Mouse (Mus musculus): ENCODE measurements around the gene Gm44973. TPM values are rescaled to one million over a fixed set of nuclear protein-coding genes. Genes with fewer than 3 reads are reported as not detected.
A peak's percentile ranks its signal among the peaks of the same experiment; 100 is the strongest.
"Not testable (repeated sequence)": the region's sequence is repeated elsewhere in the genome, so short reads cannot be mapped to it uniquely, and the experiment has no call there.

Gm44973 gene
- 1 to 10 TPM in 1 of 4 experiments, not detected in 3; 1.5 TPM for total RNA-seq (2022)

DNA sequence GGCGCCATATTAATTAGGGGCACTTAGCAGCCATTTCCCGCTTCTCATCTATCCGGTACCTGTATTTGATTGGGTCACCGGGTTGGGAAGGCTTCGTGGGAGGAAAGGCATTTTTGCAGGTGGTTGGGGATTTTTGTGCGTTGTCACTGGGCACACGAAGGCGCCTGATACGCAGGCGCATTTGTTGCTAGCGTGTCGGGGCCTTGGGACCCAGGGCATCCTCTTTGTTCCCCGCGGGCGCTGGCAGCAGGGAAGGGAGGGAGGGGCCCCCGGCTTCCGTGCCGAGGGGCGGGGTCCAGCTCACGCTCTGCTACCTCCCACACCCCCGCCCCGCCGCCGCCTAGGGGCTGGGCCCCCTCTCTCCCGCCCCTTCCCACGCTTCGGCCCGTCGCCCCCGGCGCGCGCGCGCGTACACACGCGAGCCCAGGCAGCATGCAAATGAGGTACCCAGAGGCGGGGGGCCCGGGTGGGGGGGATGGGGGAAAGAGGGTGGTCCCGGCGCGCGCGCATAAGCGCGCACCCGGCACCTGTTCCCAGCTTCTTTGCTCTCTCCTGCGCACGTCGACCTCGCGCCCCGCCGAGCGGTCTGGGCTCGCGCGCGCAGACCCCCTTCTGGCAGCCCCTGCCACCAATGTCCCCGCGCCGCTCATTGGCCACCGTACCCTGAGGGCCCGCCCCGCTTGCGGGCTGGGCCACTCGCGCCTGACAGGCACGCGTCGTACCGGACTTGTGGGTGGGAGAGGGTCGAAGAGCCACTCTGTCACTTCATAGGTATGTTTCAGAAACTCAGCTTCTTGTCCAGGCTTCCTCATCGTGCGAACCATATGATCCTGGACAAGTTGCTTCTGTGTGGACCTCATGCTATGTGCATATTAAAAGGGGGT, at the start of gene Gm44973:
TSS of gene Gm44973 (plus strand) at position 379 of the 884 bp plus-strand sequence.
- DNase-seq = peak; percentile 89

DNA sequence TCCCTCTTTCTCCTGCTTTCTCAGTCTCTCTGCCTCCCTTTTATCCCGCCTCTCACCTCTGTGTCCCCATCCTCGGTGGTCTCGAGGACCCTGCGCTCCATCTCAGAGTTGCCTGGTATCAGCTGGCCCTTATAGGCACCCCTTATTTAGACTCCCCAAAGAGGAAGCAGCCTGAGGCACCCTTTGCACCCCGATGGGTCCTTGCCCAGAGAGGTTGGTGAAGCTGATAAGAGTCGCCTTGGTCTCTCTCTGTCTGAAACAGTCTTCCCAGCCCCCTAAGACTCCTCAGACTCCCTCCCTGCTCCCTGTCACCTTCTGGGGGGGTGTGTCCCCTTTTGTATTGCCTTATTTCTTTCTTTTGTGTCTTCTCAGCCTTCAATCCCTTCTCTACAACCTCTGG, 44.2 kb upstream of the Gm44973 start, which contains the start of gene Sbk3:
TSS of gene Sbk3 (minus strand) at position 101 of the 400 bp plus-strand sequence.
- no peak for DNase-seq

DNA sequence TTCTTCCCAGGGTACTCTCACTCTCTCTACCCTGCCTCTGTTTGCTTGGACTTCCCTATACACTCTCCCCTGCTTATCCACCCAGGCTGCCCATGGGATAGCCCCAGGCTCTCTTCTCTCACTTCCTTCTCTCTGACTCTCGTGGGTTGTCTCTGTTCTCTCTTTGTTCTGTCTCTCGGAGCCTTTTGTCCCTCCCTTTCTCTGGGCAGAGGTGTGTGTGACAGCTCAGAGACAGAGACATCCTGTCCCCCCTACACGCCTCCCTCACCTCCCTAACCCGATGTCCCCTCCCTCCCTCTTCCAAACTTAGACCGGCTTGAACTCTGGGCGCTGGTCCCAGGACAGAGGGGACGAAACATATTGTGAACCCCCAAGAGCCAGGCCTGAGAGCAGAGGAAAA, 43.6 kb upstream of the Gm44973 start:
- DNase-seq = no peak

DNA sequence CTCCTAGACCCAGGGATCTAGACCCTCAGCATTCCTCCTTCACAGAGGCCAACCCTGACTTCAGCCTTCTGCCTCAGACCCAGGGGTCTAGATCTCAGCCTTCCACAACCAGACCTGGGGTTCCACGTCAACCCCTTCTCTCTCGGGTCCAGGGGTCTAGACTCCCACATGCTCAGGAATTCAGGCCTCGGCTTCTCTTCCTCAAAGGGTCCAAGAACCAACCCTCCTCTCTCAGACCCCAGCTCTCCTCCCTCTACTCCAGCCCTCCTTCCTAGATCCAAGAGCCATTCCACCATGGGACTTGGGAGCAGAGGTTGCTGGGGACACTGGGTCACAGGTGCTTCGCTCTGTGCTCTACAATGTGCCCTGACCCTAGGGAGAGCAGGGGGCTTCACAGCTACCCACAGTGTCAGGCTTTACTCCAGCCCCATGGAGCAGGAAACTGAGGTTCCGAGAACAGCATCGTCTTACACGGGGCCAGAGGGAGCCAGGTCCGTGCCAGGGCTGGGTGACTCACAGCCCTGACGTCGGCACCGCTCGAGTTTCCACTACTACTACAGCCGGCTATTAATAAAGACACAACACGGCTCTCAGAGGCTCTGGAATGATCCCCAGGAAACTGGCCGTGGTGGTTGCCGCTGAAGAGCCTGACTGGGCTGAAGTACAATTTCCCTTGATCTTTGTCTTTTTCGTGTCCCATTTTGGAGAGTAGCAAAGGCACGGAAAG, 42.8 kb upstream of the Gm44973 start:
- peak; percentile 77 for DNase-seq

DNA sequence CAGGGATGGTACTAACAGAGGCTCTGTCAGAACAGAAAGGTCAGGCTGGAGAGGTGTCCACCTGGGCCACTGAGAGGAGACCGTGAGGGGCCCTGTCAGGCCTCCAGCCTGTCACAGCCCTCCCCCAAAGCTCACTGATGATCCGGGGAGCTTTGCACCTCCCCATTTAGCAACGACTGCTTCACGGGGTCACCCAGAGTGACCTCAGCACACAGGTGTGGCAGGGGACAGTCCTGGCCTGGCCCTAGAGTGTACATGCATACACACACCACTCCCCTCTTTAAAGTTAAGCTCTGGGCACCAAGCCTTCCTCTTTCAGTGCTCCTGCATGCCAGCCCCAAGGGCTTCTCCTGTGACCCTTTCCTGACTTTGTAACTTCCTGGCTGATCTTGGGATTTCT, 39.8 kb upstream of the Gm44973 start:
- DNase-seq = no peak

DNA sequence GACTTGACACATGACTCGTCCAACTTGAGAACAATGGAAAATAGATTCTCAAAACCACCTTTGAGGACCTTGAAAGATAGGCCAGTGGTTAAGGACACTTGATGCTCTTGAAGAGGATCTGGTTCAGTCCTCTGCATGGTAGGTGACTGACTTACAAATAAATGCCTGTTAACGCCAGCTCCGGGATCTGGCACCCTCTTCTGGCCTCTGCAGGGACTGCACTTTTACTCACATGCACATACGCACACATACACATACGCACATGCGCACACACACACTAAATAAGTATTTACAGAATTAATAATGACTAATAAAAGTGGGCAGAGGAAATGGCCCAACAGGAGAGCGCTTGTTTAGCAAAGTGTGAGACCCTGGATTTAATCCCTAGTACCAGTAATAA, 38.5 kb upstream of the Gm44973 start:
- no peak for DNase-seq

DNA sequence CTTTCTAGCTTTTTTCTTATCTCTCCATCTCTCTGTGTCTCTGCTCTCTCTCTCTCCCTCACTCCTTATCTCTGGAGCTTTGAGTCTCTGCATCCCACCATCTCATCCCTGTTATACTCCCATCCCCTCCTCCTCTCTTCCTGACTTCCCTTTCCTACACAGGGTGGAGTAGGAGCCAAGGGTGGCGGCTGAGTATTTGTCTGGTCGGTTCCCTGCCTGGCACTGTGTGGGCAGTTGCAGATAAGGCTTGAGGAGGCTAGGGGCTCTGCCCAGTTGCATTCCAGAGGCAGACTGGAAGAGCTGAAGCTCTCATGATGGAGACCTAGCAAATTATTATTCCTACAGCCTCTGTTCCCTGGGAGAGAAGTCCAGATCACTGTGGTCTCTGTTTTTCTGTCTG, 27.0 kb upstream of the Gm44973 start:
- DNase-seq = no peak

DNA sequence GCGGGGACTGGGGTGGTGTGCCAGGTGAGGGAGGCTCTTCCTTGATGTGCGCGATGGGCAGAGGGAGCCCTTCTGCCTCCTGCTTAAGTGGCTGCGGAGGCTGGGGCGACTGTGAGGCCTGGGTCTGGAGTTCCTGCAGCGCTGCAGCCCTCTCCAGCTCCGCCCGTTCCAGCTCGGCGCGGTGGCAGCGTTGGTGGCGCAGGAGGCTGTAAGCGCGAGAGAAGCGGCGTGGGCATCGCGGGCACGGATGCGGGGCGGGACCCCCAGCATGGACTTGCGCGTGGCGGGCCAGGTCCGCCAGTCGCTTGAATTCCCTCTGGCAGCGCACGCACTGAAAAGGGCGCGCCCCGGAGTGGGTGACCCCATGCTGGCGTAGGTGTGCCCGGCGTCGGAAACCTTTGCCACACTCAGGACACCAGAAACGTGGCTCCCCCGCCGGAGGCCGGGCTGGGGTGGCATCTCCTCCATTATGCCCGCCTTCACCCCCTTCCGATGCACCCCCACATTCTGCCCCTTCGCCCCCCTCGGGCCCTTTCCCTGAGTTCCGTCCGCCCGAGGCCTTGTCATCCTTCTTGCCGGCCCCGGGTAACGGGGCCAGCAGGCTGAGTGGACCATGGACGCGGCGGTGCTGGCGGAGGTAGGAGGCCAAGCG, 21.8 kb upstream of the Gm44973 start:
- no peak for DNase-seq

DNA sequence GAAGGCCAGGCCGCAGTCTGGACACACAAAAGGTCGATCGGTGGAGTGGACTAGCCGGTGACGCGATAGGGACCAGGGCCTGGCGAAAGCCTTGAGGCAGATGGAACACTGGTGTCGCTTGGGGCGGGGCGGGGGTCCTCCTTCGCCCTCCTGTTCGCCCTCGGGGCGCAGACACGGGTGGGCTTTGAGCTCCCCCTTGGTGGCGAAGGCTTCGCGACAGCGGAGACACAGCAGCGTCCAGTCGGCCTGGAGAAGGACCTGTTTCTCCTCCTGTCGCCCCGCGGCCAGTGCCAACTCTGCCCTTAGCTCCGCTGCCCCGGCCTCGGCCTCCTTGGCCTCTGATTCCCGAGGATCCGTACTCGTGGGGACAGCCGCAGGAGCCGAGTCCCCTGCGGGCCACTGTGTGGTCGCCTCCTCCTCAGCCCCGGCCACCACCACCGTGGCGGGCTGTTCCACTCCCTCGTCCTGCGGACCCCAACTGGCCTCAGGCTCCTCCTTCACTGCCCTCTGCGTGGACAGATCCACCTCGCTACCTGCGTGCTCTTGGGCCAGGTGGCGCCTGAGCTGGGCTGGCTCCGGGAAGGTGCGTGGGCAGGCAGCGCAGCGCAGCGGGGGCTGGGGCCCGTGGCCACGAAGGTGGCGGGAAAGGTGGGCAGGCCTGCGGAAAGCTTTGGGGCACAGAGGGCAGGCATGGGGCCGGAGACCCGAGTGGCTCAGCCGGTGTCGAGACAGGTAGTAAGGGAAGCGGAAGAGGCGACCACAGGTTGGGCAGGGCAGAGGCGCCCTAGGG, 21.1 kb upstream of the Gm44973 start:
- no peak for DNase-seq

DNA sequence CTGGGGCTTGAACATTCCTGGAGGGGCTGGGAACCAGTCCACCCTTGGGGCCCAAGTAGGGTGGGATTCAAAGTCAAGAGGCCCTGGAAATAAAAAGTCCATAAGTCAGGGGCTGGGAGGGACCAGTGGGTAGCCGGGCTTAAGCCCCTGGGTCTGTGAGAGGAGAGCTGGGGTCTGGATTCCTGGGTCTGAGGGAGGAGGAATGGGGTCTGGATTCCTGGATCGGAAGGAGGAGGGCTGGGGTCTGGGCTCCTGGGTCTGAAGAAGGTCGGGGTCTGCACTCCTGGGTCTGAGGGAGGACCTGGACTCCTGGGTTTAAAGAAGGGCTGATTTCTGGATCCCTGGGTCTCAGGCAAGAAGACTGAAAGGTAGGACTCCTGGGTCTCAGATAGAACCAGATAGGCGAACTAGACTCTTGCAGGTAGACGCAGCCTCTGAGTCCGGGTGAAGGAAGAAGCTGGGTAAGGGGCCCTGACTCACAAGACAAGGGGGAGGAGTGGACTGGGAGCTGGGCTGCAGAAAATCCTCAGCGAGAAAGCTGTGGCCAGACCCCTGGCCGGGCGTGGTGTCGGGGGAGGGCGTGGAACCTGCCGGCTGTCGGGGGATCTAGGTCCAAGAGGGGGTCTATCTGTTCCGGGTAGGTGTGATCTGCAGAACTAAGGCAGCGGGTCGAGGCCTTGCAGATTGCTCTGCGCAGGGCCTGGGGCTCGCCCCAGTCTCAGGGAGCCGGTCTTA, 19.9 kb upstream of the Gm44973 start:
- no peak for DNase-seq

DNA sequence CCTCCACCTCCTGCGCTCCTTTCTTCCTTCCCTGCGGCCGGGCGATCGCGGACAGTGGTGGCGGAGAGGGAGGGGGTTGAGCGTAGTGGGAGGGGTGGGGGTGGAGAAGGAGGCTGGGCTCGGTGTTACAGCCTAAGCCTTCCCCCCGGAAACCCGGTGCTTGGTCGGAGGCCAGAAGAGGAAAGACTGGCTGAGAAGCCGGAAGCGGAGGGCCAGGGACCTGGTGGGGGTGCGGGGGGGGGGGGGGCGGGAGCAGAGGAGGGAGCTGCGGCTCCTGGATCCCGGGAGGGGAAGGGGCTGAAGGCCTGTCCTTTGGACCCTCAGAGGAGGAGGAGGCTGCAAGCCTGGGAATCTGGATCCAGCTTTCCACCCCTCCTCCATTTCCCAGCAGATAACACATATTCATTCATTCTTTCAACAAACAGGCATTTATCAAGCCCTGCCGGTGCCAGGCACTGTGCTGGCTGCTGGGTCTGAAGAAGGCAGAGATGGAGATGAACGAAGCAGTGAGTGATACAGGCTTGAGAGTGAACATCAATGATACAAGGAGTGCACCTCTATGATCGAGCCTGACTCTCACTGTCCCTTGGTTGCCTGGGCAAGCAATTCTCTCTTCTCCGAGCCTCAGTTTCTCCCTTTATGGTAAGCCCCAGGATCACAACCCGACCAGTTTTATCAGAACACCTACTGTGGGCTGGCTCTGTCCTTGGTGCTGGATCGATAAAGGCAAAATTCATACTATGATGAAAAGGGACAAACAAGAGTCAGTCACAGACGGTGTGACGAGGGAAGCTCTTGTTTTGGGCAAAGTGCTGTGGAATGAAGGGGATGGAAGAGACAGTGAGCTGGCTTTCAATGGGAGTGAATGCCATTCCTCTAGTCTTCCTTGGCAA, 19.0 kb upstream of the Gm44973 start, which contains the start of gene Zfp579:
TSS of gene Zfp579 (minus strand) at position 156 of the 893 bp plus-strand sequence.
- peak; percentile 86 for DNase-seq

DNA sequence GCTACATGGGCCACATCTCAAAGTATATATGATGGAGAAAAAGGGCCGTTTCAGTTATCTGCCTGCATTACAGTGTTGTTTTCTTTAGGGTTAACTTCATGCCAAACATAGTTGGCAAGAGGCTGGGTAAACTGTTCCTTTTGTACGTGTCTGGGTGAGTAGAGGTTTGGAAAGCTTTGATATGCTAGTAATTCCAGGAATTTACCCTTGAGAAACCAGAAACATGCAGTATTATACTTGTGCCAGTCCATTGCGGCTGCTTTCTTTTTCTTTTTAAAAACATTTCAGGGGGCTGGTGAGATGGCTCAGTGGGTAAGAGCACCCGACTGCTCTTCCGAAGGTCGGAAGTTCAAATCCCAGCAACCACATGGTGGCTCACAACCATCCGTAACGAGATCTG, 18.4 kb upstream of the Gm44973 start:
- no peak for DNase-seq

DNA sequence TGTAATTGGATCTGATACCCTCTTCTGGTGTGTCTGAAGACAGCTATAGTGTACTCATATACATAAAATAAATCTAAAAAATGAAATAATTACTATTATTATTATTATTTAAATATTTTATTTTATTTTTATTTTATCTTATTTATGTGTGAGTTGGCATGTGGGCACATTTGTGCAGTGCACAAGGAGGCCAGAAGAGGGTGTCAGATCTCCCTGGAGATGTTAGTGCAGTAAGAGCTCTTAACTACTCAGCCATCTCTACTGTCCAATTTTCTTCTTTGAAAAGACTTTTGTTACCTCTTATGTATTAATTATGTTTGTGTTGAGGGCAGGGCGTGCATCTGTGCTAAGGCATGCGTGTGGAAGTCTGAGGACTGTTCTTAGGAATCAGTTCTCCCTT, 15.4 kb upstream of the Gm44973 start:
- no peak for DNase-seq

DNA sequence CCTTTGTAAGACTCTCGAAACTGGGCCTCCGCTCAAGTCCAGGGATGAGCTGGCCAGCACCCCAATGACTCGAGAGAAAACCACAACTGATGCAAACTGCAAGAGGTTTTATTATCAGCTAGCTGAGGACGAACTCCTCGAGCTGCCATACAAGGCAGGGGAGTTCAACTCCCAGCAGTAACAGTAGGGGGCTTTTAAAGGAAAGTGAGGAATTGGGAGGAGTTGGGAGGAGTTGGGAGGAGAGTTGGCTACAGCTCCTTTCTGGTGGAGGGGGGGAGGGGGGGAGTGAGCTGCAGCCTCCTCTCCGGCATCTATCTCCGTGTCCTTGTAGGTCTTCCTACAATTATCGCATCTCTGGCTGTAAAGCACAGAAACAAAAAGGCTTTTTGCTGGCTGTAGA, 12.4 kb upstream of the Gm44973 start:
- not testable (repeated sequence) for DNase-seq

DNA sequence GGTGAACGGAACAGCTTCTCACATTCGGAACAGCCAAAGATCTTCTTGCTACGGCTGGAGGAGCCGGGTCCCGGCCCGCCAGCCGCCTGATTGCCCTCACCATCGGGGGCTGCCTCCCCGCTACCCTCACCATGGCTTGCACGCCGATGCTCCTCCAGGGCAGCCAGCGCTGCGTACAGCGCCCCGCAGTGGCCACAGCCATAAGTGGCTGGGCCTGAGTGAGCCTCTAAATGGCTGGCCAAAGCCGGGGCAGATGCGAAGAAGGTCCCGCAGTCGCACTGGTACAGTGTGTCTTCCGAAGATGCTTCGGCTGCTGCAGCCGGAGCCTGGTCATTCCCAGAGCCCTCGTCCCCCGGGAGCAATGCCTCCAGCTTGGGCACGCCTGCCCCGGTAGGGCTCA, 7.1 kb upstream of the Gm44973 start:
- no peak for DNase-seq

DNA sequence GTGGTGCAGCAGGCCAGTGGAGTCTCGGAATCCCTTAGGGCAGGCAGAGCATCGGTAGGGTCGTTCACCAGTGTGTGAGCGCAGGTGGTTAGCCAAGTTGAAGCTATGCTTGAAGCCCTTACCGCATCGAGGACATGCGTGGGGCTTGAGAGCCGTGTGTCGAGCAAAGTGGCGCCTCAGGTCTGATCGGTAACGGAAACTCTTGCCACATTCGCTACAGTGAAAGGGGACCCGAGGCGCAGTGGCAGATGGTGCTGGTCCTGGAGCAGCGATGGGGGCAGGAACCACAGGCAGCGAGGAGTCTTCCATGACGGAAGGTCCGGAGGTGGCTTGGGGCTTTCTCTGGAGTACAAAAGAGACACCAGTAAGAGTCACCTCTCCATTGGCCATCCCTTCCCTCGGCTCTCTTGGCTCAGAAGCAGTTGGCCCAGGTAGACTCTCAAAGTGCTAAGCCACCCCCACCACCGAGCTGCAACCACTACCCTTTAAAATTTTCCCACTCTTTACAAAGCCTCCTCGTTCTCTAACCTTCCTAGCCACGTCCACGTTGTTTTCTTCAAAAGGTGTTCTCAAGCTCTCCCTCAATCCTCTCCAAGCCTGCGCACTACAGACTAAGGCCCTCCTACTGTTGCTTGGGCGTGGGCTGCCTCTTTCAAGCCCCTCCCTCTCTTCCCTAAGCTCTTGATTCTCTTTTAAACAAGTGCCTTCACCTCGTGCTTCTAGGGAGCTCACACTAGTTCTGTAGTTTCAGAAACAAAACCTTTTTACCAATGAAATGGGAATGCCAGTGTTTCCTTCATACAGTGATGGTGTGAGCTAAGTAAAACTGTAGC, 2.4 kb upstream of the Gm44973 start:
- no peak for DNase-seq

DNA sequence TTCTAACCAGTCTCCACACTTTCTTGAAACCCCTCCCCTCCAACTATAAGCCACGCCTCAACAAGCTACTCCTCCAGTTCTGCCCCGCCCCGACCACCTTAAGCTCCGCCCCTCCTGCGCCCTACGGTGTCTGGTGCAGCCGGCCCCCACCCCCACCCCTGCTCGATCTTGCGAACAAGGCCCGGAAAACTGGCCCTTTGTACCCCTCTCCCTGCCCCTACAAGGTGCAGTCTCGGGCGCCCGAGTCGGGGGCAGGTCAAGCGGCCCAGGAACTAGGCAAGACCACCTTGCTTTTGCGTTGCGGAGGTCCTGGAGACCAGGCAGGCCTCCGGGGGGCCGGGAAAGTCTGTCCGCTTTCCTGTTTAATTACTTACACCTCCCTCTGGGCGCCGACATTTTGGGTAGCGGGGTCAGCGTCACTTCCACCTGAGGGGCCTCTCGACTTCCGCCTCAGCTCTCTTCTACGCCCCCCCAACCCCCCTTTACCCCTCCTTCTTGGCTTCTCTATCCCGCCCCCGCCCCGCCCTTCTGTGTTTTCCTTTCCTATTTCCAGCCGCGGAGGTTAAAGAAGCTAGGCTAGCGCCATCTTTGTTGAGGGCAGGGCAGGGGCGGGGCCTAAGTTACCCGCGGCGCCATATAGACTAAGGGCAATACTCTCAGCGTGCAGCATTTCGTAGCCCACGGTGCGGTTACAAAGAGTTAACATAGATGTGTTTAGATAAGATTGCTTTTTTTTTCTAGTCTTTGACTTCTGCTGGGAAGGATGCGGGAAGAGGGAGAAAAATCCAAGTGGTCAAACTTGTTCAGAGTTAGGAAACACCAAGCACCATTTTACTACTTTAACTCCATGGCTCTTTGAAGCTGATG, 812 bp upstream of the Gm44973 start, which contains the start of the genes Zfp524 and Fiz1:
TSS of gene Zfp524 (plus strand) at position 165 of the 867 bp plus-strand sequence.
TSS of gene Fiz1 (minus strand) at position 447 of the 867 bp plus-strand sequence.
- peak; percentile 92 for DNase-seq

DNA sequence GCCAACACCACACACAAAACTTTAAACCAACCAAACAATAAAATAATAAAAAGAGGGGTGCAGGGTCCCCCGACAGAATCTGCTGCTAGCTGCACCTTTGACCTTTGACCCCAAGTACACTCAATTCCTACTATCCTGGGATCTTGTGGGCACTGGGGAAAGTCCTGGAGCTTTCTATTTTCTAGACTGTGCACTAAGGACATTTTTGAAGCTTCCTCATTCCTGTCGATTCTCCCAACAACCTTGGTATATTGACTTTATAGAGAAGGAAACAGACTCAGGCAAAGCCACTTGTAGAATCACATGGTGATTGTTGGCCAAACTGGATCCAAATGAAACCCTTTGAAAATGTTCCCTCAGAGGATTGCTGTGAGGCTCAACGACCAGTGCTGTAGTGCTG, 761 bp downstream of the Gm44973 start:
- DNase-seq = no peak

Measured in adrenal gland, adult 8-10 months (tissue).